ENCODE assay signal across 9 mouse cellular contexts in genomic region chr11:117783089-117783488, GRCm38 (mm10). TPM values are rescaled to one million over a fixed set of nuclear protein-coding genes. Genes with fewer than 3 reads are reported as not detected.
A peak's percentile ranks its signal among the peaks of the same experiment; 100 is the strongest.
DNase-seq lines count a peak whose midpoint lies in the region; ATAC-seq and TF ChIP-seq lines count a peak whose summit lies in the region.
"Had no signal": no experiment of that assay in that cellular context is flagged by ENCODE, and none has a peak within 500 bp of the region (broad histone marks: within the 10 kb centered on the region; RNA-seq: fewer than 3 reads in every experiment).

No protein-coding gene starts in this region.

- peak overlapping the region; percentile 57 for H3K4me2 ChIP-seq in embryonic facial prominence, embryonic 14.5 days (ENCODE audit: low read depth, low read length)
- peak overlapping the region; percentile 39 for H3K4me2 ChIP-seq in stomach, embryonic 14.5 days (replicated peaks; ENCODE audit: low read depth, low read length)

- H3K27ac ChIP-seq in cerebellum, adult 2 months (ENCODE audit: insufficient read depth, low read length): no peak overlapping the region
- no peak overlapping the region for H3K27ac ChIP-seq in embryonic facial prominence, embryonic 14.5 days (replicated peaks; ENCODE audit: low read depth, low read length)
- peak overlapping the region; percentile 69 for H3K27ac ChIP-seq in midbrain, embryonic 10.5 days (replicated peaks)
- H3K27ac ChIP-seq in stomach, embryonic 14.5 days (ENCODE audit: low read length): no peak overlapping the region

- intact Hi-C loops in heart, postnatal 10 days (cut with DNase I): no loop called here
- intact Hi-C loops in left cerebral cortex, postnatal 4 days (cut with DNase I): no loop called here

- TF ChIP-seq CTCF in cerebellum, adult 2 months (IDR thresholded peaks at IDR 0.05; ENCODE audit: borderline replicate concordance, insufficient read depth, low read depth, low read length): peak; percentile 25; the same call in 1 of the 2 replicates

- H3K36me3 ChIP-seq in embryonic facial prominence, embryonic 14.5 days (ENCODE audit: control insufficient read depth, insufficient read depth, low read length): no peaks in the 10 kb centered on the region
- H3K36me3 ChIP-seq in midbrain, embryonic 10.5 days: no peaks in the 10 kb centered on the region
- no peaks in the 10 kb centered on the region for H3K36me3 ChIP-seq in stomach, embryonic 14.5 days (ENCODE audit: control insufficient read depth, insufficient read depth, low read length)

- 11% methylated on average over 31 of the region's 31 CpGs for WGBS in cerebellum, adult 2 months
- 6% methylated on average over 19 of the region's 31 CpGs for WGBS in embryonic facial prominence, embryonic 14.5 days
- 2% methylated on average over 31 of the region's 31 CpGs for WGBS in midbrain, embryonic 10.5 days
- WGBS in stomach, embryonic 14.5 days: 6% methylated on average over 31 of the region's 31 CpGs

- H3K9me3 ChIP-seq in embryonic facial prominence, embryonic 14.5 days (ENCODE audit: control insufficient read depth, low read length): no peaks in the 10 kb centered on the region
- no peaks in the 10 kb centered on the region for H3K9me3 ChIP-seq in midbrain, embryonic 10.5 days (replicated peaks)
- H3K9me3 ChIP-seq in stomach, embryonic 14.5 days (ENCODE audit: control insufficient read depth, low read depth, low read length): no peaks in the 10 kb centered on the region

- peak overlapping the region; percentile 53 for H3K9ac ChIP-seq in embryonic facial prominence, embryonic 14.5 days (ENCODE audit: low read depth, low read length)
- H3K9ac ChIP-seq in stomach, embryonic 14.5 days (replicated peaks; ENCODE audit: low read depth, low read length): peak overlapping the region; percentile 23; the same call in 1 of the 2 replicates

- TF ChIP-seq POLR2A in cerebellum, adult 2 months (IDR thresholded peaks at IDR 0.05; ENCODE audit: borderline replicate concordance, insufficient read depth, low read length): no peak

- DNase-seq in cerebellum, adult 2 months: no peak
- DNase-seq in ES-CJ7 (ENCODE audit: low read depth, low spot score): peak; percentile 77
- peak; percentile 59 for DNase-seq in embryonic facial prominence, embryonic 14.5 days (ENCODE audit: low spot score)
- DNase-seq in heart, postnatal 10 days: peak; percentile 79 to 81
- DNase-seq in left cerebral cortex, postnatal 4 days: peak; percentile 77
- DNase-seq in midbrain, embryonic 10.5 days (ENCODE audit: low spot score): peak; percentile 77

- H3K27me3 ChIP-seq in cerebellum, adult 2 months (ENCODE audit: control insufficient read depth, insufficient read depth, low read length): peaks cover 5% of the 10 kb centered on the region; the same call in 1 of the 2 replicates
- H3K27me3 ChIP-seq in embryonic facial prominence, embryonic 14.5 days (replicated peaks; ENCODE audit: control insufficient read depth, insufficient read depth, low read length): peaks cover 4% of the 10 kb centered on the region; the same call in 1 of the 2 replicates
- peaks cover 84% of the 10 kb centered on the region for H3K27me3 ChIP-seq in midbrain, embryonic 10.5 days (ENCODE audit: low read depth, poor library complexity, severe bottlenecking)
- no peaks in the 10 kb centered on the region for H3K27me3 ChIP-seq in stomach, embryonic 14.5 days (ENCODE audit: control insufficient read depth, insufficient read depth, low read length)

- H3K4me3 ChIP-seq in cerebellum, adult 2 months (replicated peaks; ENCODE audit: insufficient read depth, low read depth, low read length): no peak overlapping the region
- H3K4me3 ChIP-seq in embryonic facial prominence, embryonic 14.5 days (ENCODE audit: low read depth, low read length): peak overlapping the region; percentile 29
- H3K4me3 ChIP-seq in midbrain, embryonic 10.5 days: peak overlapping the region; percentile 52
- H3K4me3 ChIP-seq in stomach, embryonic 14.5 days (ENCODE audit: low read depth, low read length): peak overlapping the region; percentile 14

- ATAC-seq in cerebellum, adult (ENCODE audit: insufficient number of reproducible peaks, low FRiP score, low TSS enrichment): no peak
- no peak for ATAC-seq in embryonic facial prominence, embryonic 14.5 days (ENCODE audit: low read depth)
- ATAC-seq in stomach, embryonic 14.5 days (ENCODE audit: insufficient number of reproducible peaks, insufficient read depth, low FRiP score, low read depth): no peak

- peaks cover 5% of the 10 kb centered on the region; the same call in 1 of the 2 replicates for H3K4me1 ChIP-seq in cerebellum, adult 2 months (ENCODE audit: control insufficient read depth, insufficient read depth, low read length)
- peaks cover 33% of the 10 kb centered on the region for H3K4me1 ChIP-seq in embryonic facial prominence, embryonic 14.5 days (ENCODE audit: control insufficient read depth, insufficient read depth, low read length)
- H3K4me1 ChIP-seq in midbrain, embryonic 10.5 days: peaks cover 55% of the 10 kb centered on the region
- H3K4me1 ChIP-seq in stomach, embryonic 14.5 days (ENCODE audit: control insufficient read depth, insufficient read depth, low read length): peaks cover 44% of the 10 kb centered on the region

RNA-seq across cellular contexts. Expression of gene Tmc6, which starts 1.1 kb away (rescaled TPM):
- 10.9 and 13.7 TPM in 2 replicates for polyA plus RNA-seq in cerebellum, adult 2 months (2012; rRNA removed)
- polyA plus RNA-seq in embryonic facial prominence, embryonic 14.5 days (2014; fragmentation: Nextera tagmentation; extraction: Ambion mirVana): 16.5 and 17.6 TPM in 2 replicates
- total RNA-seq in heart, postnatal 10 days (2021): 10 to 100 TPM; 29.4 to 33.7 TPM
- total RNA-seq in left cerebral cortex, postnatal 4 days (2021): 1 to 10 TPM; 3.5 TPM
- polyA plus RNA-seq in midbrain, embryonic 10.5 days (2016; fragmentation: Nextera tagmentation; extraction: Ambion mirVana): 10.1 and 10.5 TPM in 2 replicates
- 23.0 and 24.3 TPM in 2 replicates for polyA plus RNA-seq in stomach, embryonic 14.5 days (2014; fragmentation: Nextera tagmentation; extraction: Ambion mirVana)

RNA-seq across cellular contexts. Expression of gene Tmc8, which starts 1.2 kb away (rescaled TPM):
- 0.17 and 0.29 TPM in 2 replicates for polyA plus RNA-seq in cerebellum, adult 2 months (2012; rRNA removed)
- 1.1 and 1.3 TPM in 2 replicates for polyA plus RNA-seq in embryonic facial prominence, embryonic 14.5 days (2014; fragmentation: Nextera tagmentation; extraction: Ambion mirVana)
- 1 to 10 TPM; 4.4 to 6.4 TPM for total RNA-seq in heart, postnatal 10 days (2021)
- total RNA-seq in left cerebral cortex, postnatal 4 days (2021): 1 to 10 TPM; 1.2 to 1.5 TPM
- 0.78 and 0.93 TPM in 2 replicates for polyA plus RNA-seq in midbrain, embryonic 10.5 days (2016; fragmentation: Nextera tagmentation; extraction: Ambion mirVana)
- polyA plus RNA-seq in stomach, embryonic 14.5 days (2014; fragmentation: Nextera tagmentation; extraction: Ambion mirVana): 1.7 and 3.1 TPM in 2 replicates

RNA-seq across cellular contexts. Expression of gene 6030468B19Rik, which starts 14.4 kb away (rescaled TPM):
- polyA plus RNA-seq in cerebellum, adult 2 months (2012; rRNA removed): 0.16 TPM in 1 of 2 replicates, not detected in the other
- polyA plus RNA-seq in embryonic facial prominence, embryonic 14.5 days (2014; fragmentation: Nextera tagmentation; extraction: Ambion mirVana): not detected in 2 replicates
- total RNA-seq in heart, postnatal 10 days (2021): not detected
- not detected for total RNA-seq in left cerebral cortex, postnatal 4 days (2021)
- 1.4 and 2.2 TPM in 2 replicates for polyA plus RNA-seq in midbrain, embryonic 10.5 days (2016; fragmentation: Nextera tagmentation; extraction: Ambion mirVana)
- 0.23 TPM in 1 of 2 replicates, not detected in the other for polyA plus RNA-seq in stomach, embryonic 14.5 days (2014; fragmentation: Nextera tagmentation; extraction: Ambion mirVana)
- polyA plus RNA-seq: C2C12 had no signal

RNA-seq across cellular contexts. Expression of gene Gm20708, which starts 26.4 kb away (rescaled TPM):
- polyA plus RNA-seq in cerebellum, adult 2 months (2012; rRNA removed): 0.78 and 0.93 TPM in 2 replicates
- 0.25 and 0.86 TPM in 2 replicates for polyA plus RNA-seq in embryonic facial prominence, embryonic 14.5 days (2014; fragmentation: Nextera tagmentation; extraction: Ambion mirVana)
- 1 to 10 TPM; 1.5 to 2.5 TPM for total RNA-seq in heart, postnatal 10 days (2021)
- total RNA-seq in left cerebral cortex, postnatal 4 days (2021): 1 to 10 TPM; 4.4 to 5.1 TPM
- 0.14 and 0.58 TPM in 2 replicates for polyA plus RNA-seq in midbrain, embryonic 10.5 days (2016; fragmentation: Nextera tagmentation; extraction: Ambion mirVana)
- polyA plus RNA-seq in stomach, embryonic 14.5 days (2014; fragmentation: Nextera tagmentation; extraction: Ambion mirVana): 1.1 TPM in 1 of 2 replicates, not detected in the other

RNA-seq across cellular contexts. Expression of gene Syngr2, which starts 26.4 kb away (rescaled TPM):
- polyA plus RNA-seq in cerebellum, adult 2 months (2012; rRNA removed): 14.0 and 14.7 TPM in 2 replicates
- 74.0 and 78.6 TPM in 2 replicates for polyA plus RNA-seq in embryonic facial prominence, embryonic 14.5 days (2014; fragmentation: Nextera tagmentation; extraction: Ambion mirVana)
- total RNA-seq in heart, postnatal 10 days (2021): 100 to 1,000 TPM; 100 to 105 TPM
- 10 to 100 TPM in 1 of 2 experiments, 1 to 10 TPM in 1; 9.2 to 14.1 TPM for total RNA-seq in left cerebral cortex, postnatal 4 days (2021)
- 36.2 and 39.4 TPM in 2 replicates for polyA plus RNA-seq in midbrain, embryonic 10.5 days (2016; fragmentation: Nextera tagmentation; extraction: Ambion mirVana)
- 101 and 115 TPM in 2 replicates for polyA plus RNA-seq in stomach, embryonic 14.5 days (2014; fragmentation: Nextera tagmentation; extraction: Ambion mirVana)

Comparison
In these comparisons a context has a peak if more than half of its experiments do, and no peak if none do; other contexts are left out.
1. DNase-seq: peak in ES-CJ7 (single experiment), embryonic facial prominence, embryonic 14.5 days (single experiment), heart, postnatal 10 days (2 of 2), left cerebral cortex, postnatal 4 days (single experiment) and midbrain, embryonic 10.5 days (single experiment); none in cerebellum, adult 2 months (0 of 2).